Mouse (Mus musculus) ES-CJ7 (cell line): ENCODE measurements around the gene Adgre4.
"Not testable (repeated sequence)": the region's sequence is repeated elsewhere in the genome, so short reads cannot be mapped to it uniquely, and the experiment has no call there.

Source experiments
- DNase-seq: peaks from one replicate; pipeline ENCODE4 v3.0.0; 2011; ENCODE audit warnings: low read depth, low spot score

The Adgre4 gene

DNA sequence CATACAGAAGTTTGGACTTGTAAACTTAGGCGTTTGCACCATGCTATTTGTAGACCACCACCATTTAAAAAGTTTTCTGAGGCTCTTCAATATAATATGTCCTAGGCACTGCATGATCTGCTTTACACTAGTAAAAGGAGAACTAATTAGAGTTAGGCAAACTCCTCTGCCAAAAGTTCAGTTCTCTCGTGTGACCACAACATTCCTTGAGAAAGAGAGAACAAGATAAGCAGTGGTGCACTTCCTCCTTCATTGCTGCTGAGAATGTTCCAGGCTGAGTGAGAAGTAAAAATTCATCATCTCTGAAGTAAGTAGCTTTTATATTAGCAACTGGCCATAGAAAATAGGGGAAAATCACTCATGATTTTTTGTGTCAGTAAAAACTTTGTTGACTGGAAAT, at the start of gene Adgre4:
TSS of gene Adgre4 (plus strand) at position 199 of the 400 bp plus-strand sequence.
- DNase-seq = no peak

DNA sequence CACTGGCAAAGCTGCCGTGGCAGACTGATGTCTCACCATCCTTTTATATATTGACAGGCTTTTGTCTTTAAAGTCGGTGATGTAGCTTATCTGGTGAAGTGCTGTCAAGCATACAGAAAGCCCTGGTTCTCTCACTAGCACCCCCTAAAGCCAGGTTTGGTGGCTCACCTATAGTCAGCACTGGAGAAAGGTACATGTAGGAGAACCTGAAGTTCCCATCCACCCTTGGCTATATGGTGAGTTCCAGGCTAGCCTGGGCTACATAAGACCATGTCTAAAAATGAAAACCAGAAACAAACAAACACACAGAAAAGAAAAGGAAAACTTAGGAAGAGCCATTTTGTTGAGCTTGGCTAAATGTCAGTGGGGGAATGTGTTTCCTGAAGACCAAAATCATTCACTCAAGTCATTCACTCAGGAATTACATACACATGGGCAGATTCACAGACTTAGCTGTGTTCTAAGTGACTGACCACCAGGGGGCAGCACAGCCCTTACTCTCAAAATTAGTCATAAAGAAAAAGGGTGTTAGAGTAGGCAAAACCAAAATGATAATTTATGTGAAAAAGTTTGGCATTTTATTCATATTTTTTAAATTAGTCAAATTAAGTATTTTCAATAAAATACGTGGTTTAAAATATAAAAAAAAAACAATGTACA, 47.5 kb upstream of the Adgre4 start:
- peak; percentile 83 for DNase-seq

DNA sequence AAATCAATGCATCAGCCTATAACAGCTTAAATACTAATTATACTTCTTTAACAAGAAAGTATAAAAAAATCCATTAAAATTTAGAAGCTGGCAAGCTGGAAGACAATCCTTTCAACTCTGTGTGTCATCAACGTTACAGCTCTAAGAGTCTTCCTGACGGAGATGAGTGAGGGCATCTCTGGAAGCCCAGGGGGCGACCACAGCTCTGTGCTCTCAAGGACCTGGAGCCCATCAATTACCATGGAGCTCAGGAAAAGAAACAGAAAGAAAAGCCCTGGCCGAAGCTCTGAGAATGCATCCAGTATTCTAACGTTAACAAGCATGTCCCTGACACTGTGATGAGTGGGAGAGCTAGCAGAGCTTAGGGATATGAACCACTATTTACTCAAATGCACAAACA, 46.9 kb upstream of the Adgre4 start:
- DNase-seq = no peak

DNA sequence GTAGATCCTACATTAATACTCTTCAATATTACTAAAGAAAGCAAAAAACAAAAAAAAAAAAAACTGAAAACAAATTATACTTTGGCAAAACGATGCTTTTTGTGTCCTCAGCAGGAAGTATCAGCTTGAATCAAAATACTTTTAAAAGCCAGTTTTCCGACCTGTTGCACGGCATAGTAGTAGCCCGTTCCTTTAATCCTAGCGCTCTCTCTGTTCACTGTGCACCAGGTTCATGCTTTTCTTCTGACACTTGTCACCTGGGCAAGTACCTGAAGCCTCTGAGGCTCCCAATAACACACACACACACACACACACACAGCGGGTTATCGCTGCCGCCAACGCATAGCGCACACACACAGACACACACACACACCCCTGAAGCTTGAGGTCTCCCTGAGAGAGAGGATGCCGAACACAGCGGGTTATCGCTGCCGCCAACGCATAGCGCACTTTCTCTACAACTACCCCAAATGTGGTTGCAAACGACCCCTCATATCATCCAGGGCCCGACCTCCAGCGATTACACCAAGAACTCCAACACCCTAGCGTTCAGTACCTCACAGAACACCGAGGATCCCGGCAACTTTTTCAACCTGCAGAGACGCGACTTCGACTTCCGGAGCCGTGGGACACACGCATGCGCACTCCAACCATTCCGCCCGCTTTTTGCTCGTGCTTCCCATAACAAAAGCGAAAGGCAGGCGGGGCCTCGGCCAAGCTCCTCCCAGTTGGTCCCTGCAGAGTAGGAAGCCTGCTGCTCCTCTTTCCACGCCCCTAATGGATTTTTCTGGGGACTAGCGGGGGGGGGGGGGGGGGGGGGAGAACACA, 37.6 kb upstream of the Adgre4 start, which contains the start of gene Pot1b:
TSS of gene Pot1b (minus strand) at position 645 of the 828 bp plus-strand sequence.
- DNase-seq = peak; percentile 99

DNA sequence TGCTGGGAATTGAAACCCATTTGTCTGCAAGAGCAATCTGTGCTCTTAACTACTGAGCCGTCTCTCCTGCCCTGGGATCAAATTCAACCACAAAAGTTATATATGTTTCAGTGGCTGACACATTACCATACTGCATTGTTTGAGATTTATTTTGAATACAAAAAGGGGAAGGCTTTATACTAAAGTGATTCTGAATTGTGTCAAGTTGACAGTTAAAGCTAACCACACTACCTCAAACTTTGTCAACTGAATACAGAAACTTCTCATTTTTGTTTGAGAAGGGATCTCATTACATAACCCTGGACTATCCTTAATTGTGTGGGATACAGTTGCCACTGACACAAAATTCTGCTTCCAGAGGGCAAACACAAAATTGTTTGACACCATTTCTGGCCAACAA, 28.5 kb upstream of the Adgre4 start:
- no peak for DNase-seq

DNA sequence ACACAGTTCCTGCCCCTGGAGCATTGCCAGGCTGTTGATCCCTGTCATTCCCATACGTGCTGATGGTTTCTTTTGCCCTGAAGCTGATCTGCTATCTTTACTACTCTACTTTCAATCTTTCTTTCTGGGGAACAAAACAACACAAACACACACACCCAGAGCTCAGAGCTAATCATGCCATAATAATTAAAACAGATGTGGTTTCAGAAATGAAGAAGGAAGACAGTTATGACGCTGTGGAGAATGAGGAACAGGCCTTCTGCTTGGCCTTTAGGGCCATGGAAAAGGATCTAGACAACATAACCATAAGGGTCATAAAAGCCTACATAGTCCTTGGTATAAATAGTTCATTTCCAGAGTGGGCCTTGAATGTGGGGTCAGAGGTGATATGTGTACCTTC, 27.5 kb upstream of the Adgre4 start:
- no peak for DNase-seq

DNA sequence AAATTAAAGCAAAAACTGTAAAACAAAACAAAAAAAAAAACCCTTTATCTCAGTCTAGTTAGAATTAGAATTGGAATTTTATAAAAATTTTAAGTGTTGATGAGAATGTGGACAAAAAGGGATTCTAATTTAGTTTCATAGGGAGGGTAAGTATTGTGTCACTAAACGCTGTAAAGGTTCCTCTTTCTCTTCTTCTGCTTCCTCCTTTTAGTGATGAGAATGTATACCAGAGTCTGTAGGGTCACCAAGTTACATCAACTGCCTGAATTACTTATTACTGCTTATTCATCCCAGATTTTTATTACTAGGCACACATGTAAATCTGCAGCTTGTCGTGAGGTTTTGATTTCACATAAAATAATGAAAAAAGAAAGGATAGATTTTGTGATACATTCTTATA, 23.6 kb upstream of the Adgre4 start:
- no peak for DNase-seq

DNA sequence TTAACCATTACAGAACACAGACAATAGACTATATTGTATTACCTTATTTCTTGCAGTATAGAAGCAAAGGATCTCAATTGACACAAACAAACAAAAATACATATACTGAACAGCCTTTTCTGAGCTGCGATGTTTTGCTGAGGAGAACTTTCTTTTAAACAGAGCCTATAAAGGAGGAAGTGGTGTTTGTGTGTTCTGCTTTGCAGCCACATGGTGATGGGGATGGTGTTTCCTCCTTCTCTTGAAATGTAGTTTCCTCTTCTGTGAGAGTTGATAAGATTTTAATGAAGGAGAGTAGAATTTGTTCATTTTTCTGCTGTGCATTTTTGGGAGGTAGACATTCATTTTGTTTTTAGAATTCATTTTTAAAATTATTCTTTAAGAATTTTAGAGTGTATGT, 13.1 kb upstream of the Adgre4 start:
- no peak for DNase-seq

DNA sequence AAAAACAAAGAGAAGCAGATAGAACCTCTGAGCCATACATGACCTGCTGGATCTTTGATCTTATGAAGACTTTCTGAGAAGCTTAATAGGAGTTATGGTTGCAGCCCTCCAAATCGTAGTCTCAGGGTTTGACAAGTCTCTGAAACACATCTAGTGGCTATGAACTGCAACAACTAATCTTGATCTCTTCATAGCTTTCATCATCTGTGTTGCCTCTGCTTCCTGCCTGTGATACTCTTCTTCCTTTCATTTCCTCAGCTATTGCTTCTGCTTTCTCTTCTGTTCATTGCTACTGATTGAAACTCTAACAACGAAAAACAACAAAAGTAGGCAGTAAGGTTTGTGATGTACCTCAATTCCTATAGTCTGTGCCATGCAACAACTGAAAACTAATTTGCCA, 1.4 kb downstream of the Adgre4 start:
- no peak for DNase-seq

DNA sequence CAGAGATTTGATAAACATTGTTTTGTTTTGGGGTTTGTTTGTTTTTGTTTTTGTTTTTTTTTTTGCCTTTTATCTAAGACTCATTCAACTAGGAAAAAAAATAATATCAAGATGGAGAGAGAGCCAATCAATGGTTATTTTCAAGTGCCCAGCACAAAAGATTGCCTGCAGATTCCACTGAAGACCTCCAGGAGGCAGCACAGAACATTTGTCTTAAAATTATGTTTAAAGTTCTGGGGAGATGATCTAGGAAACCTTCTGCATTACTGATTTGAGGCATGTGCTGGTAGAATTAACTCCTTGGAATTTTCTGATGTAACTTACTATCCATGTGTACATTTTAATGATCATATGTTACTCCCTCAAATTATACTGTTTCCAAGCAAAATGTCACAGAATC, 63.9 kb downstream of the Adgre4 start:
- DNase-seq = peak; percentile 9

DNA sequence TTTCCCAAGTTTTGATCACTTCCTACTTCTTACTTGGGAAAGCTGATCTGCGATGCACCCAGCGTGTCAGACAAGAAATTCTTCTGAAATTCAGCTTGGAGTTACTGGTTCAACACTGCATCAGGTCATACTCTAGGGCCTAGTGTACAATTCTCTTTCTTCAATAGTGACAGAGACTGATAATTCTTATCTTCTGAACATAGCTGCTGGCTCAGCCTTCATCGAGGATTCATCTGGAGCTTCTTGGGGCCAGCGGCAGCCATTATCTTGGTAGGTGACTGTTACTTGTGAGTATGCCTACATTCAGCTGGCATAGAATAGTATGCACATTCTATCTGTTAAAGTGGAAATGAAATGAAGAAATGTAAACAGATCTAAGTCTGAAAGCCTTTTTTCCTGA, 67.1 kb downstream of the Adgre4 start:
- no peak for DNase-seq

DNA sequence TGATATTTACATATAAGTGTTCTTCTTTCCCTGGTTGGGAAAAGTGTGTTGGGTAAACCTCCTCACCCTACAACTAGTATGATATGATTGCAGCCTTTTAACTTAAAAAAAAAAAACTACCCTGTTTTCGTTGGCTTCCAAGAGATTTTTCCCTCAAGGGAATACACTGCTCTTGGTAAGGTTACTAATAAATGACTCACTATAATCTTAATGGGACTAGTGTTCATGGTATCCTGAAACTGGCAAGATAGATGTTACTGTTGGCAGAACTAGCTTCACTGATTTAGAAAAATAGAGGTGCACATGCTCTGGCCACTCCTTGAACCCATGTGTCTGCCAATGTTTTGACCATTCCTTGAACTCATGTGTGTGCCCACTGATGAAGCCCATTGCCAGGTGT, 71.8 kb downstream of the Adgre4 start:
- no peak for DNase-seq

DNA sequence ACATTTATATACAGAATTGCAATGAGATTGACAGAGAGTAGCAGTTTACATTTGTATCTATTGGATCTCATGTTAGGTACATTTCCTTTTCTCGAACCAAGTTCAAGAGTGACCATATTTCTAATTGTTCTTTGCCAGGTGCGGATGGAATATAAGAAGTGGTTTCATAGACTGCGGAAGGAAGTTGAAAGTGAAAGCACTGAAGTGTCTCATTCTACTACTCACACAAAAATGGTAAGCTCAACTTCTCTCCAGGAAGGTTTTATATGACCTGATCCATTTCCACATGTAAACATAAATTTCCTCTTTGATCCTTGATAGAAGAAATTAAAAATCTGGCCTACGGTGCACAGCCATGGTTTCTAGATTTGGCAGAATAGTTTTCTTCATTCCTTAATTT, 93.3 kb downstream of the Adgre4 start:
- DNase-seq = no peak

DNA sequence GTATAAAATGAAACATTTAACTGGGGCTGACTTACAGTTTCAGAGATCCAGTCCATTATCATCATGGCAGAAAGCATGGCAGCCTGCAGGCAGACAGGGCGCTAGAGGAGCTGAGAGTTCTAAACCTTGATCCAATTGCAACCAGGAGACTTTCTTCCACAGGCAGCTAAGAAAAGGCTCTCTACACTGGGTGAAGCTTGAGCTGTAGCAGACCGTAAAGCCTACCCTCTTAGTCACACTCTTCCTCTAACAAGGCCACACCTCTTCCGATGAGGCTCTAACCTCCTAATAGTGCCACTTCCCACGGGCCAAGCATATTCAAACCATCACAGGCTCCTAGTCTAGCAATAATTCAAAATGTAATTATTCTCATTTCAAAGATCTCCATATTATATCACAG, 127.4 kb downstream of the Adgre4 start:
- no peak for DNase-seq

DNA sequence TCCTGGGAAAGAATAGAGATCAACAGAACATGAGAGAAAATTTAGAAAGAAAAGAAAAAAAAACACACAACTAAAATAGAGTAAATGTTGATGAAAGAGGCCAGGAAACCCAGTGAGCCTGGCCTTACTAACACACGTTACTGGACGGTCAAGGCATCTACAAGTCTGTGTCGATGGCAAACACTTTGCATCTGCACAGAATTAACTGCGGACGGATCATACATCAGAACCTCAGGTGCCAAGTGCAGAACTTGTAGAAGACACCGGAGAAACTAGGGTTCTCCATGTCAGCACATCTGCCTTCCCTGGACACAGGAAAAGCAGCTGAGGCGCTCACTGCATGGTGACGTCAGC, 128.5 kb downstream of the Adgre4 start:
- DNase-seq = not testable (repeated sequence)

DNA sequence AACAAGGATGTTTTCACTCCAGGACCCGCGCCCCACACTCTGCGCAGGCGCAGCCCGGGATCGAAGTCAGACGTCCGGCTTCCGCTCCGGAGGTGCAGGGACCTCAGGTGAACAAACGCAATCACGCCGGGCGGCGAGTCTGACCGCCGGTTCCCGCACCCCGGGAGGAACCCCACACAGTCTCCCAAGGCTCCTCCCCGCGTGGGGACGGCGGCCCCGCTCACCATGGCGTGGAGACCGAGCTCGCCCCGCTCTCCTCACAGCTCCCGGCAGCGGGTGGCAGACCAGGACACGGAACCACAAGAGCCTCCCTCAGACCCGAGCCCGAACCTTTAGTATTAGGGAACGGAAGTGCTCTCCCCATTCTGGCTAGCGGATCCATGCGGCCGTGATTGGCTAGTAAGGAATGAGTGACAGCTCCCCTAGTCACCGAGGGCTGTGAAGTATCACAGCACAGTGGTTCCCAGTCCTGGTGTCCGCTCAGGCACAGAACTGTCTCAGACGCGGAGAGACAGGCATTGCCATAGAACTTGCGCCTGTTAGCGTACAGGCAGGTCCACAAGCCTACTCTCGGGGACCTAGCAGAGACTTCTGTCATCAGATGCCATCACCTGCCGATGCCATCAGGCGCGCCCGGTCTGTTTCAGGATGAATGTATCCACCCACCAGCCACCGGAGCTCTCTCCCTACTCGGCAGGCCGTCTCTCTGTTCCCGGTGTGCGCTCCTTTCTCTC, 129.0 kb downstream of the Adgre4 start, which contains the start of gene Zfp119a:
TSS of gene Zfp119a (minus strand) at position 295 of the 734 bp plus-strand sequence.
- peak; percentile 95 for DNase-seq

DNA sequence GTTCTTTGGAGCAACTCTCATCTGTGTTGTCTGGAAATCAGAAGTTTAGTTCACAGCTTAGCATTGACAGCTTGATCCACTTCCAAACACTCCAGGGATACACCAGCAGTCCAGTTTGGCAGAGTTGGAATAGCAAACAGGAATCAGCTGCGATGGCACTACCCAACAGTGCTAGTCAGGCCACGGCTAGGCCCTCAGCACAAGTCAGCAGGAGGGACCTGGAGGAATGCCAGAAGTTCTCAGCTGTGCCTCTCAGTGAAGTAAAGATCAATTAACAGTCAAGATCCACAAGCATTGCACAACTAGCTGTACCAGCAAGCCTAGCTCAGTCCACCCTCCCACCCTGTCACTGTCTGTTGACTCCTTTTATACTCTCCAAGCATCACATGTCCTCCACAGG, 133.8 kb downstream of the Adgre4 start:
- DNase-seq = no peak

DNA sequence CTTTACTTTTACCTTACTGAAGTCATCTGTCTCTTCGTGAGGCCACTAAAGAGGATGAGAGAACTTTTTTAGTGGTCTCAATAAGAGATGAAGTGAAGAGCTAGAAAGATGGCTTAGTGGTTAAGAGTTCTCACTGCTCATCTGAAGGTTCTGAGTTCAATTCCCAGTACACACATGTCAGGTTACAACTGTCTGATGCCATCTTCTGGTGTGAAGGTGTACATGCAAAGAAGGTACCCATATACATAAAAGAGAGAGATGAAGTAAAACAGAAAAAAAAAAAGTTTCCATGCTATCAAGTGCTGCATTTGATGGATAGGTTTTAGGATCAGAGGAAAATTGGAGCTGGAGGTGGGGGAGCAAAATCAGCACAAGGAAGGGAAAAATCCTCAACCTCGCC, 135.1 kb downstream of the Adgre4 start:
- DNase-seq = peak; percentile 19

DNA sequence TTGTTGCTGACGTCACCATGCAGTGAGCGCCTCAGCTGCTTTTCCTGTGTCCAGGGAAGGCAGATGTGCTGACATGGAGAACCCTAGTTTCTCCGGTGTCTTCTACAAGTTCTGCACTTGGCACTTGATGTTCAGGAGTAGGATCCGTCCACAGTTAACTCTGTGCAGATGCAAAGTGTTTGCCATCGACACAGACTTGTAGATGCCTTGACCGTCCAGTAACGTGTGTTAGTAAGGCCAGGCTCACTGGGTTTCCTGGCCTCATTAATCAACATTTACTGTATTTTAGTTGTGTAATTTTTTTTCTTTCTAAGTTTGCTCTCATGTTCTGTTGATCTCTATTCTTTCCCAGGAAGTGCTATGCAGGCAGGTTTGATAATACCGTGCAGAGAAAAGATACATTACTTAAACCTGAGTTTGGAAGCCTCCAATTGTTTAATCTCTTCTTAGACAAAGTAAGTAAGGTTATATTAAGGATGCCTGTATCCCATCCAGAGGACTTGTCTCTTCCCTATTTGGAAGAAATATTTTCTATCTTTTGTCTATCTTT, 142.7 kb downstream of the Adgre4 start:
- not testable (repeated sequence) for DNase-seq

DNA sequence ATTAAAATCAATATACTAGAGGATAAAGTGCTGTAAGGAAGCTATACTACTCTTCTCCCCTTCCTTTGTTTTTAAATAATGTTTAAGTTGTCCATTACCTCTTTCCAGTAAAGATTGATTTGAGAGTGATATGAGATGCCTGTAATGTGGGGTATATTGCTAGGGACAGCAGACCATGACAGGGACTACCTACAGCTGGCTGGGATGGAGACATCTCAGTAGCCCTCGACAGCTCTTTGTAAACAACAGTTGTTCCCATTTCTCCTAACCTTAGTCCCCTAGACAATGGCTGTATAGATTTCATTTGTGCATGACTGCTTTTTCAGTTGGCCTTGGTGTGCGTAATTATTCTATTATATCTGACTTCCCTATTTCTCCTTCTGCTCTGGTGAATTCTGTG, 153.3 kb downstream of the Adgre4 start:
- DNase-seq = no peak
